In the genomic region with DNA sequence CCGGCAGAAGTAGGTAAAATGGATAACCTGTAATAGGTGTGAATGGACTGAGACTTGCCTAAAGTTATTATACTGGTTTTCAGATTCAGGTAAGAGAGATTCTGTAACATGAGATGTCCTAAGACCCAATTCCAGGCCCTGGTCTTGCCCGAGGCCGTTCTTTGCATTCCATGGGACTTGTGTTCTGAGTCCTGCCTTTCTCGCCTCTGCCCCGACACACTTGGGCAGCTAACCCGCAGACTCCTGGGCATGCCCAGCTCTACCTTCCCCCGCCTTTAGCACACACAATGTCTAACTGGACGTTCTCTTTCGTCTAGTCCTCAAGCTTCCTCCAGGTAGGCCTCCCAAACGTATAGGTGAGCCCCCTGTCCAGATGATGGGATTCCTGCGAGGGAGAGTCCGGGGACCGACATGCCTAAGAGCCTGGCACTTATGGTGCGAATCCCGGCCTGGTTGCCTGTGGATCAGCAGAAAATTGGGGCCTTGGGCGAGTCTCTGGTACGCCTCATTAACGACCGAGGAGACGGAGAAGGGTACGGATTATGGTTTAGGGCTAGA, we compare ENCODE assay signal across 8 mouse cellular contexts. TPM values are rescaled to one million over a fixed set of nuclear protein-coding genes. Genes with fewer than 3 reads are reported as not detected.
DNase-seq lines count a peak whose midpoint lies in the region; ATAC-seq lines count a peak whose summit lies in the region.

No protein-coding gene starts in this region.

- peak; percentile 39 for ATAC-seq in cerebellum, adult (ENCODE audit: insufficient number of reproducible peaks, low FRiP score, low TSS enrichment)
- peak; percentile 77 for ATAC-seq in erythroblast, adult 5-6 weeks (replicated peaks; ENCODE audit: low FRiP score, poor library complexity, severe bottlenecking)
- ATAC-seq in midbrain, embryonic 16.5 days, result peak; percentile 75

- WGBS in midbrain, embryonic 16.5 days, result 3% methylated on average over 21 of the region's 21 CpGs

- no peak for DNase-seq in cerebellum, postnatal 4 days (ENCODE audit: low spot score in 2 of 2)
- peak; percentile 67 for DNase-seq in 3T3-L1 (ENCODE audit: low read depth, low spot score)
- peak; percentile 51 to 73 for DNase-seq in kidney, postnatal 25 days
- DNase-seq in layer of hippocampus, postnatal 25 days (ENCODE audit: extremely low spot score in 1 of 2, low spot score in 1 of 2), result no peak
- DNase-seq in left cerebral cortex, adult 11 months (ENCODE audit: low spot score), result no peak

- H3K4me3 ChIP-seq in midbrain, embryonic 16.5 days (ENCODE audit: low read depth, low read length), result peak overlapping the region; percentile 96

- no peaks in the 10 kb centered on the region for H3K27me3 ChIP-seq in midbrain, embryonic 16.5 days (ENCODE audit: control insufficient read depth, insufficient read depth, low read depth, low read length)

- peaks cover 20% of the 10 kb centered on the region for H3K4me1 ChIP-seq in midbrain, embryonic 16.5 days (ENCODE audit: control insufficient read depth, insufficient read depth, low read length)

- no peaks in the 10 kb centered on the region for H3K9me3 ChIP-seq in midbrain, embryonic 16.5 days (replicated peaks; ENCODE audit: control insufficient read depth, low read length, poor library complexity, severe bottlenecking)

- no peaks in the 10 kb centered on the region for H3K36me3 ChIP-seq in midbrain, embryonic 16.5 days (ENCODE audit: control insufficient read depth, insufficient read depth, low read length)

- peak overlapping the region; percentile 84 for H3K9ac ChIP-seq in midbrain, embryonic 16.5 days (ENCODE audit: low read depth, low read length)

- peak overlapping the region; percentile 82 for H3K4me2 ChIP-seq in midbrain, embryonic 16.5 days (ENCODE audit: low read length)

- H3K27ac ChIP-seq in midbrain, embryonic 16.5 days (ENCODE audit: low read length), result peak overlapping the region; percentile 78

RNA-seq across cellular contexts. Expression of a gene that starts 0.5 kb away (rescaled TPM):
- total RNA-seq in erythroblast, adult 5-6 weeks (2015; ENCODE audit: low replicate concordance), result 32.8 and 33.4 TPM in 2 replicates
- total RNA-seq in erythroblast, adult 5-6 weeks (2017; ENCODE audit: low replicate concordance), result 38.6 and 38.8 TPM in 2 replicates
- 127 and 131 TPM in 2 replicates for polyA plus RNA-seq in midbrain, embryonic 16.5 days (2015; fragmentation: Nextera tagmentation; extraction: Ambion mirVana)
- total RNA-seq in layer of hippocampus, postnatal 25 days (2021), result 10 to 100 TPM; 74.7 to 80.3 TPM

RNA-seq across cellular contexts. Expression of a gene that starts 34.1 kb away (rescaled TPM):
- total RNA-seq in erythroblast, adult 5-6 weeks (2015; ENCODE audit: low replicate concordance), result 18.0 and 18.1 TPM in 2 replicates
- 12.5 and 16.9 TPM in 2 replicates for total RNA-seq in erythroblast, adult 5-6 weeks (2017; ENCODE audit: low replicate concordance)
- polyA plus RNA-seq in midbrain, embryonic 16.5 days (2015; fragmentation: Nextera tagmentation; extraction: Ambion mirVana), result 14.1 and 15.8 TPM in 2 replicates
- total RNA-seq in layer of hippocampus, postnatal 25 days (2021), result 10 to 100 TPM; 37.0 to 42.2 TPM

RNA-seq across cellular contexts. Expression of a gene that starts 47.2 kb away (rescaled TPM):
- total RNA-seq in erythroblast, adult 5-6 weeks (2015; ENCODE audit: low replicate concordance), result not detected in 2 replicates
- not detected in 2 replicates for total RNA-seq in erythroblast, adult 5-6 weeks (2017; ENCODE audit: low replicate concordance)
- 0.10 and 0.16 TPM in 2 replicates for polyA plus RNA-seq in midbrain, embryonic 16.5 days (2015; fragmentation: Nextera tagmentation; extraction: Ambion mirVana)
- total RNA-seq in layer of hippocampus, postnatal 25 days (2021), result under 1 TPM; 0.20 to 0.66 TPM

RNA-seq across cellular contexts. Expression of a gene that starts 47.4 kb away (rescaled TPM):
- total RNA-seq in erythroblast, adult 5-6 weeks (2015; ENCODE audit: low replicate concordance), result not detected in 2 replicates
- total RNA-seq in erythroblast, adult 5-6 weeks (2017; ENCODE audit: low replicate concordance), result 0.42 and 0.68 TPM in 2 replicates
- polyA plus RNA-seq in midbrain, embryonic 16.5 days (2015; fragmentation: Nextera tagmentation; extraction: Ambion mirVana), result 4.0 and 4.9 TPM in 2 replicates
- total RNA-seq in layer of hippocampus, postnatal 25 days (2021), result 10 to 100 TPM; 25.6 to 32.4 TPM

Comparison
In these comparisons a context has a peak if more than half of its experiments do, and no peak if none do; other contexts are left out.
1. DNase-seq: peak in 3T3-L1 (single experiment) and kidney, postnatal 25 days (2 of 2); none in cerebellum, postnatal 4 days (0 of 2), layer of hippocampus, postnatal 25 days (0 of 2) and left cerebral cortex, adult 11 months (single experiment).
2. Peak in every context shown above with its lines, with median percentiles within 50 percentile points of each other: ATAC-seq.